In genomic region chr2:30772581-30773312, GRCm38 (mm10) we compare ENCODE assay signal across 8 mouse cellular contexts. TPM values are rescaled to one million over a fixed set of nuclear protein-coding genes. Genes with fewer than 3 reads are reported as not detected.
DNase-seq lines count a peak whose midpoint lies in the region; ATAC-seq and TF ChIP-seq lines count a peak whose summit lies in the region.

No protein-coding gene starts in this region.

- peaks cover 5% of the 10 kb centered on the region for H3K4me1 ChIP-seq in cortical plate, adult 2 months (ENCODE audit: control insufficient read depth, insufficient read depth, low read length)
- H3K4me1 ChIP-seq in heart, embryonic 14.5 days (ENCODE audit: control insufficient read depth in 2 of 2, insufficient read depth in 2 of 2, low read length in 2 of 2), result peaks cover 21 to 33% of the 10 kb centered on the region in 2 experiments
- H3K4me1 ChIP-seq in midbrain, embryonic 13.5 days (replicated peaks), result peaks cover 32% of the 10 kb centered on the region

- H3K4me3 ChIP-seq in cortical plate, adult 2 months (ENCODE audit: insufficient read depth, low read length), result no peak overlapping the region
- H3K4me3 ChIP-seq in heart, embryonic 14.5 days (ENCODE audit: control insufficient read depth in 1 of 2, insufficient read depth in 1 of 2, low read depth in 1 of 2, low read length in 2 of 2), result no peak overlapping the region
- H3K4me3 ChIP-seq in midbrain, embryonic 13.5 days (replicated peaks), result no peak overlapping the region

- peak overlapping the region; percentile 55; the same call in 1 of the 2 replicates for H3K9ac ChIP-seq in heart, embryonic 14.5 days (ENCODE audit: low read length)
- H3K9ac ChIP-seq in midbrain, embryonic 13.5 days (replicated peaks), result no peak overlapping the region

- H3K27ac ChIP-seq in cortical plate, adult 2 months (ENCODE audit: insufficient read depth, low read length), result peak overlapping the region; percentile 18; the same call in 1 of the 2 replicates
- peak overlapping the region; percentile 78 to 92 for H3K27ac ChIP-seq in heart, embryonic 14.5 days (replicated peaks in 1 of 2; ENCODE audit: control insufficient read depth in 1 of 2, insufficient read depth in 1 of 2, low read depth in 2 of 2, low read length in 2 of 2)
- peak overlapping the region; percentile 88 for H3K27ac ChIP-seq in midbrain, embryonic 13.5 days

- WGBS in heart, embryonic 14.5 days, result 37% methylated on average over 15 of the region's 15 CpGs
- WGBS in midbrain, embryonic 13.5 days, result 40% methylated on average over 12 of the region's 15 CpGs

- ATAC-seq in heart, embryonic 14.5 days (ENCODE audit: insufficient number of reproducible peaks, insufficient read depth, low FRiP score, low read depth), result peak; percentile 33
- no peak for ATAC-seq in midbrain, embryonic 13.5 days

- no peaks in the 10 kb centered on the region for H3K36me3 ChIP-seq in heart, embryonic 14.5 days (ENCODE audit: control insufficient read depth, insufficient read depth, low read length)
- no peaks in the 10 kb centered on the region for H3K36me3 ChIP-seq in midbrain, embryonic 13.5 days

- peak overlapping the region; percentile 90 for H3K4me2 ChIP-seq in heart, embryonic 14.5 days (ENCODE audit: low read length)
- H3K4me2 ChIP-seq in midbrain, embryonic 13.5 days (replicated peaks), result no peak overlapping the region

- TF ChIP-seq POLR2A in cortical plate, adult 2 months (IDR thresholded peaks at IDR 0.05; ENCODE audit: extremely low read depth, insufficient read depth, low read length), result no peak

- DNase-seq in Muller cell, postnatal 12 days (ENCODE audit: inconsistent ontology term), result peak; percentile 72
- DNase-seq in kidney, postnatal 14 days, result peak; percentile 71
- no peak for DNase-seq in urinary bladder, adult 18-20 months (ENCODE audit: low spot score in 2 of 2)
- no peak for DNase-seq in right cerebral cortex, postnatal 25 days
- DNase-seq in gastrocnemius, postnatal 4 days (ENCODE audit: low spot score in 2 of 2), result no peak

- H3K27me3 ChIP-seq in heart, embryonic 14.5 days (ENCODE audit: control insufficient read depth, insufficient read depth, low read length), result no peaks in the 10 kb centered on the region
- H3K27me3 ChIP-seq in midbrain, embryonic 13.5 days, result no peaks in the 10 kb centered on the region

- no peaks in the 10 kb centered on the region for H3K9me3 ChIP-seq in heart, embryonic 14.5 days (ENCODE audit: control insufficient read depth, low read length)
- no peaks in the 10 kb centered on the region for H3K9me3 ChIP-seq in midbrain, embryonic 13.5 days

- no peak for TF ChIP-seq CTCF in cortical plate, adult 2 months (IDR thresholded peaks at IDR 0.05; ENCODE audit: extremely low read depth, insufficient read depth, low read length)

RNA-seq across cellular contexts. Expression of gene 1700001O22Rik, which starts 30.7 kb away (rescaled TPM):
- 13.5 and 17.5 TPM in 2 replicates for polyA plus RNA-seq in cortical plate, adult 2 months (2012; rRNA removed)
- polyA plus RNA-seq in heart, embryonic 14.5 days (2014; fragmentation: Nextera tagmentation; extraction: Ambion mirVana), result 1.8 and 2.1 TPM in 2 replicates
- 1.1 and 1.3 TPM in 2 replicates for polyA plus RNA-seq in midbrain, embryonic 13.5 days (2015; fragmentation: Nextera tagmentation; extraction: Ambion mirVana)
- under 1 TPM; 0.69 to 0.88 TPM for total RNA-seq in gastrocnemius, postnatal 4 days (2021)

RNA-seq across cellular contexts. Expression of gene Ntmt1, which starts 34.9 kb away (rescaled TPM):
- 47.1 TPM in 2 replicates for polyA plus RNA-seq in cortical plate, adult 2 months (2012; rRNA removed)
- 84.2 and 84.9 TPM in 2 replicates for polyA plus RNA-seq in heart, embryonic 14.5 days (2014; fragmentation: Nextera tagmentation; extraction: Ambion mirVana)
- polyA plus RNA-seq in midbrain, embryonic 13.5 days (2015; fragmentation: Nextera tagmentation; extraction: Ambion mirVana), result 121 and 123 TPM in 2 replicates
- total RNA-seq in gastrocnemius, postnatal 4 days (2021), result 10 to 100 TPM; 29.2 to 32.8 TPM

RNA-seq across cellular contexts. Expression of gene Asb6, which starts 57.4 kb away (rescaled TPM):
- 44.1 and 45.8 TPM in 2 replicates for polyA plus RNA-seq in cortical plate, adult 2 months (2012; rRNA removed)
- polyA plus RNA-seq in heart, embryonic 14.5 days (2014; fragmentation: Nextera tagmentation; extraction: Ambion mirVana), result 16.7 and 17.8 TPM in 2 replicates
- polyA plus RNA-seq in midbrain, embryonic 13.5 days (2015; fragmentation: Nextera tagmentation; extraction: Ambion mirVana), result 41.7 and 43.0 TPM in 2 replicates
- 10 to 100 TPM; 13.4 to 18.9 TPM for total RNA-seq in gastrocnemius, postnatal 4 days (2021)

Comparison
In these comparisons a context has a peak if more than half of its experiments do, and no peak if none do; other contexts are left out.
1. DNase-seq: peak in Muller cell, postnatal 12 days (single experiment) and kidney, postnatal 14 days (single experiment); none in urinary bladder, adult 18-20 months (0 of 2), right cerebral cortex, postnatal 25 days (single experiment) and gastrocnemius, postnatal 4 days (0 of 2).
2. H3K27ac ChIP-seq: peak in every context shown above with its lines; median percentile 88 in midbrain, embryonic 13.5 days; 85 in heart, embryonic 14.5 days; 18 in cortical plate, adult 2 months.